Comparison of ENCODE assay signal across 8 mouse cellular contexts in genomic region chr2:17742051-17742763, GRCm38 (mm10). TPM values are rescaled to one million over a fixed set of nuclear protein-coding genes. Genes with fewer than 3 reads are reported as not detected.
DNase-seq lines count a peak whose midpoint lies in the region; ATAC-seq and TF ChIP-seq lines count a peak whose summit lies in the region.

No protein-coding gene starts in this region.

- H3K36me3 ChIP-seq in heart, embryonic 10.5 days = no peaks in the 10 kb centered on the region
- H3K36me3 ChIP-seq in hindbrain, embryonic 13.5 days = no peaks in the 10 kb centered on the region
- no peaks in the 10 kb centered on the region for H3K36me3 ChIP-seq in lung, embryonic 16.5 days (ENCODE audit: control insufficient read depth, insufficient read depth, low read length)
- no peaks in the 10 kb centered on the region for H3K36me3 ChIP-seq in stomach, postnatal 0 days (ENCODE audit: control insufficient read depth, insufficient read depth, low read length)

- no peak for TF ChIP-seq CTCF in cortical plate, adult 2 months (IDR thresholded peaks at IDR 0.05; ENCODE audit: extremely low read depth, insufficient read depth, low read length)
- no peak for TF ChIP-seq CTCF in stomach, postnatal 0 days (IDR thresholded peaks at IDR 0.05; ENCODE audit: low read depth)

- H3K4me3 ChIP-seq in heart, embryonic 10.5 days = peak overlapping the region; percentile 53
- H3K4me3 ChIP-seq in cortical plate, adult 2 months (ENCODE audit: insufficient read depth, low read length) = 0 out of 2 replicates have a peak overlapping the region, but pooled peaks have one; percentile 9
- peak overlapping the region; percentile 33 for H3K4me3 ChIP-seq in hindbrain, embryonic 13.5 days
- H3K4me3 ChIP-seq in lung, embryonic 16.5 days (ENCODE audit: low read length) = peak overlapping the region; percentile 44
- H3K4me3 ChIP-seq in stomach, postnatal 0 days (ENCODE audit: low read depth, low read length) = peak overlapping the region; percentile 33

- no peak overlapping the region; the same call in 1 of the 2 replicates for H3K9ac ChIP-seq in hindbrain, embryonic 13.5 days
- H3K9ac ChIP-seq in lung, embryonic 16.5 days (ENCODE audit: low read length) = no peak overlapping the region
- H3K9ac ChIP-seq in stomach, postnatal 0 days (ENCODE audit: low read length) = no peak overlapping the region

- no peak for TF ChIP-seq EP300 in stomach, postnatal 0 days (optimal IDR thresholded peaks at IDR 0.05)

- H3K27ac ChIP-seq in heart, embryonic 10.5 days = no peak overlapping the region
- H3K27ac ChIP-seq in cortical plate, adult 2 months (ENCODE audit: insufficient read depth, low read length) = no peak overlapping the region; the same call in 1 of the 2 replicates
- no peak overlapping the region for H3K27ac ChIP-seq in hindbrain, embryonic 13.5 days
- no peak overlapping the region for H3K27ac ChIP-seq in lung, embryonic 16.5 days (ENCODE audit: low read length)
- no peak overlapping the region for H3K27ac ChIP-seq in stomach, postnatal 0 days (replicated peaks)

- ATAC-seq in hindbrain, embryonic 13.5 days (ENCODE audit: low FRiP score) = peak; percentile 48; the same call in 1 of the 2 replicates
- ATAC-seq in lung, embryonic 16.5 days (ENCODE audit: low read depth) = peak; percentile 62
- no peak for ATAC-seq in stomach, postnatal 0 days (ENCODE audit: low FRiP score, low TSS enrichment)

- DNase-seq in heart, embryonic 10.5 days (ENCODE audit: low spot score) = no peak
- DNase-seq in heart, adult 9 months (ENCODE audit: low spot score in 2 of 2) = no peak
- DNase-seq in stomach, postnatal 0 days (ENCODE audit: low spot score) = no peak
- DNase-seq in yolk sac, embryonic 10.5 days (ENCODE audit: low spot score) = no peak
- DNase-seq in cerebellum, postnatal 10 days = no peak

- H3K9me3 ChIP-seq in heart, embryonic 10.5 days = no peaks in the 10 kb centered on the region
- H3K9me3 ChIP-seq in hindbrain, embryonic 13.5 days = no peaks in the 10 kb centered on the region
- no peaks in the 10 kb centered on the region; the same call in 1 of the 2 replicates for H3K9me3 ChIP-seq in lung, embryonic 16.5 days (ENCODE audit: control insufficient read depth, low read length)
- H3K9me3 ChIP-seq in stomach, postnatal 0 days (ENCODE audit: control insufficient read depth, low read length) = no peaks in the 10 kb centered on the region

- H3K4me2 ChIP-seq in hindbrain, embryonic 13.5 days = peak overlapping the region; percentile 57
- H3K4me2 ChIP-seq in lung, embryonic 16.5 days (ENCODE audit: low read depth, low read length) = peak overlapping the region; percentile 69
- H3K4me2 ChIP-seq in stomach, postnatal 0 days (replicated peaks; ENCODE audit: low read depth) = peak overlapping the region; percentile 54

- no peak for TF ChIP-seq POLR2A in cortical plate, adult 2 months (IDR thresholded peaks at IDR 0.05; ENCODE audit: extremely low read depth, insufficient read depth, low read length)

- peaks cover 8% of the 10 kb centered on the region for H3K4me1 ChIP-seq in heart, embryonic 10.5 days
- no peaks in the 10 kb centered on the region for H3K4me1 ChIP-seq in cortical plate, adult 2 months (ENCODE audit: control insufficient read depth, insufficient read depth, low read length)
- H3K4me1 ChIP-seq in hindbrain, embryonic 13.5 days (replicated peaks) = peaks cover 9% of the 10 kb centered on the region
- peaks cover 14% of the 10 kb centered on the region for H3K4me1 ChIP-seq in lung, embryonic 16.5 days (replicated peaks; ENCODE audit: control insufficient read depth, insufficient read depth, low read length)
- H3K4me1 ChIP-seq in stomach, postnatal 0 days (replicated peaks; ENCODE audit: control insufficient read depth, insufficient read depth) = no peaks in the 10 kb centered on the region

- H3K27me3 ChIP-seq in heart, embryonic 10.5 days (ENCODE audit: insufficient read depth, poor library complexity, severe bottlenecking) = no peaks in the 10 kb centered on the region
- H3K27me3 ChIP-seq in hindbrain, embryonic 13.5 days = 0 out of 2 replicates have a peak, but pooled peaks cover 4% of the 10 kb centered on the region
- no peaks in the 10 kb centered on the region; the same call in 1 of the 2 replicates for H3K27me3 ChIP-seq in lung, embryonic 16.5 days (ENCODE audit: control insufficient read depth, insufficient read depth, low read depth, low read length)
- H3K27me3 ChIP-seq in stomach, postnatal 0 days (ENCODE audit: control insufficient read depth, insufficient read depth, low read length) = no peaks in the 10 kb centered on the region

- WGBS in heart, embryonic 10.5 days = 7% methylated on average over 11 of the region's 11 CpGs
- 7% methylated on average over 11 of the region's 11 CpGs for WGBS in hindbrain, embryonic 13.5 days
- 11% methylated on average over 11 of the region's 11 CpGs for WGBS in lung, embryonic 16.5 days
- 16% methylated on average over 11 of the region's 11 CpGs for WGBS in stomach, postnatal 0 days

RNA-seq across cellular contexts. Expression of gene Nebl, which starts 10.9 kb away (rescaled TPM):
- 292 and 461 TPM in 2 replicates for polyA plus RNA-seq in heart, embryonic 10.5 days (2016; fragmentation: Nextera tagmentation; extraction: Ambion mirVana)
- polyA plus RNA-seq in cortical plate, adult 2 months (2012; rRNA removed) = 36.6 and 46.7 TPM in 2 replicates
- 8.9 TPM in 2 replicates for polyA plus RNA-seq in hindbrain, embryonic 13.5 days (2015; fragmentation: Nextera tagmentation; extraction: Ambion mirVana)
- 44.3 and 46.4 TPM in 2 replicates for polyA plus RNA-seq in lung, embryonic 16.5 days (2015; fragmentation: Nextera tagmentation; extraction: Ambion mirVana)
- polyA plus RNA-seq in stomach, postnatal 0 days (2015; fragmentation: Nextera tagmentation; extraction: Ambion mirVana) = 7.9 and 8.9 TPM in 2 replicates
